Mouse (Mus musculus): ENCODE results near the gene Adamts12. TPM values are rescaled to one million over a fixed set of nuclear protein-coding genes. Genes with fewer than 3 reads are reported as not detected.

Gene Adamts12
- total RNA-seq, 2 experiments from 2014 or later: 2.3 TPM

DNA sequence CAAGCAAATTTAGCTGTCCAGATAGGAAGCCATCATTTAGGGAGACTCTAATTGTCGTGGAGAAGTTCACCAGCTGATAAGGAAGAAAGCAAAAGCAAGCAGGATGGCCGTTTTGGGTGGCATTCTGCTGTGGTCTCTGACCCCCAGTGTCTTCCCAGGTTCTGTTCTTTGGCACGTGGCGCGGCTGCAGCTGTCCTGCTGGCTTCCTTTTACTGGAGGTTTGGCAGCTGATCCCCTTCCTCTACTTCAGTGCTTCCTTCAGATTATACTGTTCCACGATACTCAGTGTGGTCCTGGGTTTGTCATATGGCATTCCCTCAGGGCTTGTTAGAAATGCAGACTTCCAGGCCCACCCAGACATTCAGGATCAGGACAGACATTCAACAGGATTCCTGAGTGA, 63.9 kb downstream of the Adamts12 start:
- intact Hi-C loops (cut with DNase I): no loop called here
- no peak for DNase-seq (ENCODE audit: low spot score in 2 of 2)

DNA sequence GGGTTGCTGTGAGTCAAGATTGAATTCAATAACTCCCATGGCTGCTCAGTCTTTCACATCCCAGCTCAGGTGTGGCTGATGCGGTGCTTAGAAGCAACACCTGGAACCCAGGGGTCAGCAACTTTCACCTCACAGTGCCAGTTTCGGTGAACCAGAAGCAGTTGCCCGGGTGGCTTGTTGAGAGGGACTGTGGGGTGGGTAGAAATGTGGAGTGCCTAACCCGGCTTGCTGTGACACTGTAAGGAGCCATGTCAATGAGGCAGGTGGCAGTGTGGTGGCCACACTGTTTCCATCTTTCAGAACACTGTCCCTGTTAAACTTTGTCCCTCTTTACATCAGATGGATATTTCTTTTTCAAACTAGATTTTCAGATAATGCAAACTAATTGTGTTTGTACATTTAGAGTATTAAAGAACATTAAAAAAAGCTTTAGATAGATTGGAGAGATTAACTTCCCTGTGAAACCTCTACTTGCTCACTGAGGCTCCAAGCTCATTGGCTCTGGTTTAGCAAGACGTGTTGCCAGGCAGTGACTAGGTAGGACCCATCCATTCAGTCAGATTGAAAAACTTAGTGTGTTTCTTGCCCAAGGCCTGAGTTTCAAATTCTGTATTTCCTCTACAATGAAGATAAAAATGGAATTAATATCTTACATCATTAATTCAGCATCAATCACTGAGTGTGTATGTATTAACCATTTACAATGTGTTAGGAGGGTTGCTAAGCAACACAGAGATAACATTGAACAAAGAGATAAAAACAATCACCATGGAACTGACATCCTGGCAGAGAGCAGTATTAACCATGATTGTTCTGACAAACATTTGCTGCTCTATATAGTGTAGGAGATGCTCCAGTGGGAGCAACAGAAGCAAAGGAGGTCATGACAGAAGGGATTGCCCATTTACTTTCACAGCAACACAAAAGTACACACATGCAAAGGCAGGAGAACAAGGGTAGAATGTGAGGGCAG, 68.3 kb downstream of the Adamts12 start:
- intact Hi-C loops (cut with DNase I): no loop called here
- no peak for DNase-seq (ENCODE audit: low spot score in 2 of 2)

- DNase-seq (ENCODE audit: low spot score in 2 of 2): no peak
- intact Hi-C loops (cut with DNase I): no loop called here
Observed at GRCm38 (mm10) chr15:11145581-11145980, 81.0 kb downstream of the Adamts12 start.

DNA sequence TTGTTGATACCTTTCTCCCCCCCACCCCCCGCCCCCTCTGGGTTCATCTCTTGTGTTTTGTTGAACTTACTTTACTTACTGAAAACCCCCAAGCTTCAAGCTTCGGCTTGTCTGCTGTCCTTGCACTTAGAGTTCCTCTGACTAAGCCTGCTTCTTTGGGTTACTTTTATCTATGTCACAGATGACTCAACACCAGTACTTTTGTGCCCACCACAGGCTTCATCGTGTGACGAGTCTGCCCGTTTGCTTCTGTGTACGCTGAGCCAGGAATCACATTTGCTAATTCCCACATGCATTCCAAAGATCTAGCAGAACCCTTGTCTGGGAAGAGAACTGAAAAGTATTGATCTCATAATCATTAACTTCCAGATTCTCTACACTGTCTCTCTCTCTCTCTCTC, 94.8 kb downstream of the Adamts12 start:
- intact Hi-C loops (cut with DNase I): no loop called here
- DNase-seq (ENCODE audit: low spot score in 2 of 2): peak; percentile 6 to 17

GRCm38 (mm10) chr15:11160759-11161158, 96.2 kb downstream of the Adamts12 start:
- intact Hi-C loops (cut with DNase I): no loop called here
- no peak for DNase-seq (ENCODE audit: low spot score in 2 of 2)

GRCm38 (mm10) chr15:11165883-11166282, 101.3 kb downstream of the Adamts12 start:
- DNase-seq (ENCODE audit: low spot score in 2 of 2): no peak
- intact Hi-C loops (cut with DNase I): no loop called here

- DNase-seq (ENCODE audit: low spot score in 2 of 2): peak in 1 of 2 experiments; percentile 18
- intact Hi-C loops (cut with DNase I): no loop called here
Observed at GRCm38 (mm10) chr15:11173884-11174470, 109.4 kb downstream of the Adamts12 start.

DNA sequence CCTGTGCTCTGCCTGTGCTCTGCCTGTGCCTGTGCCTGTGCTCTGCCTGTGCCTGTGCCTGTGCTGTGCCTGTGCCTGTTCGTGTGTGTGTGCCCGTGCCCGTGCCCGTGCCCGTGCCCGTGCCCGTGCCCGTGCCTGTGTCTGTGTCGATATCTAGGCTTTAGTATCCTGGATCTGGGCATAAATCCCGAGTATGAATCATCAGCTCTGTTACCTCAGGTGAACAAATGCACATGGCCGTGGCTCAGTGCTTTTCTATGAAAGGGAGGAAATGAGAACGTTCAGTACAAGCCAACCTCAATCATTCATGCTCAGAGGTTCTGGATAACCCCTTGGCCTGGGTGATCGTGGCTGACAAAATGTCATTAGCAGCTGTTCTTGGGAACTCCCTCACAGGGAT, 110.3 kb downstream of the Adamts12 start:
- intact Hi-C loops (cut with DNase I): no loop called here
- DNase-seq (ENCODE audit: low spot score in 2 of 2): no peak

DNA sequence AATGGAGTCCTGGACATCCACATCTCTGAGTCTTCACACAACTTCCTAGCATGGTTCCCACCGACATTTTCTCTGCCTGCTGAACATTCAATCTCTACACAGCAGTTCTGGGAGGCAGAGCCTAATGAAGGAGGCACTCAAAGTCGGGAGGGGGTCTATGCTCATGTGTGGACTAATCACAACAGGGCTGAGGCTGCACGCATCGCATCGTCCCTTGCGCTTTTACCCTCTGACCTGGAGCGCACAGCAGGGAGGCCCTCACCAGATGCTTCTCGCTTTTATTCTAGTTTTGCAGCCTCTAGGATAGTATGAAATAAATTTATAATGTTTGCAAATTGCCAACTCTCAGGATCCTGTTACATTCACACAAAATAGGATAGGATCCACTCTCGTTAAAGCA, 112.9 kb downstream of the Adamts12 start:
- no peak for DNase-seq (ENCODE audit: low spot score in 2 of 2)
- intact Hi-C loops (cut with DNase I): no loop called here

DNA sequence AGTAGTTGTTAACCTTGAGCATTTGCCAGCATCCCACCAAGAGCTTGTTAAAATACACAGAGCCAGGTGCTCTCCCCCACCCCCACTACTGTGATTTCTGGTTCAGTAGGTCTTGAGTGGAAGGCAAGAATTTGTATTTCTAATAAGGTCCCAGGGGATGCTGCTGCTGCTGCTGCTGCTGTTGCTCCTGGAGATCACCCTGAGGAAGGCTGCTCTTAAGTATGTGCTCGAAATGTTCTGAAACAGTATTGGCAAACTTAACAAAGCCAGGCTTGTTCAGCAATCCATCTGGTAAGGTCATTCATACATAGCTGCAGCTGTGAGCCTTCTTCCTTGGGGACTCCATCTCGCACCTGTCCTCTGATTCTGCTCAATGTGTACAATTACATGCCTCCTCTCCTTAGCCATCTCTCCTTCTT, 115.2 kb downstream of the Adamts12 start:
- intact Hi-C loops (cut with DNase I): no loop called here

DNA sequence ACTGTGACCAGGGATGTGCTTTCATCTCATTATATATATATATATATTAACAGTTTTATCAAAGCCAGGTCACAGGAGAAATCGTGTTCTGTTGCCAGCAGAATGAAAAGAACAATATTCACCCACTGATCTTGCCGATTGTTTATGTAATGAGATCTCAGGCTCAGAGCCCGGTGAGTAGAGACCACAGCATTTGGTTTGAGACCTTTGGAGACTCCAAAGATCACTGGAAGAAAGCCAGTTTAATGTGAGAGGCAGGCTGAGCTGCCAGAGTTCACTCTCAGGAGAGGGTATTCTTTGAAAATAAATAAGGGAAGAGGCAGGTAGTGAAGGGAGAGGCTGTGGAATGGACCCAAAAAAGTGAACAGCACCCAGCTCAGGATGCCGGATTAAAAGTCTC, 122.1 kb downstream of the Adamts12 start:
- no peak for DNase-seq (ENCODE audit: low spot score in 2 of 2)

More for the DNA sequence above, 115.2 kb downstream of the Adamts12 start:
- DNase-seq (ENCODE audit: low spot score in 2 of 2): peak; percentile 8 to 14

GRCm38 (mm10) chr15:11190447-11190846, 125.9 kb downstream of the Adamts12 start:
- intact Hi-C loops (cut with DNase I): no loop called here

More for the DNA sequence above, 122.1 kb downstream of the Adamts12 start:
- intact Hi-C loops (cut with DNase I): no loop called here

DNA sequence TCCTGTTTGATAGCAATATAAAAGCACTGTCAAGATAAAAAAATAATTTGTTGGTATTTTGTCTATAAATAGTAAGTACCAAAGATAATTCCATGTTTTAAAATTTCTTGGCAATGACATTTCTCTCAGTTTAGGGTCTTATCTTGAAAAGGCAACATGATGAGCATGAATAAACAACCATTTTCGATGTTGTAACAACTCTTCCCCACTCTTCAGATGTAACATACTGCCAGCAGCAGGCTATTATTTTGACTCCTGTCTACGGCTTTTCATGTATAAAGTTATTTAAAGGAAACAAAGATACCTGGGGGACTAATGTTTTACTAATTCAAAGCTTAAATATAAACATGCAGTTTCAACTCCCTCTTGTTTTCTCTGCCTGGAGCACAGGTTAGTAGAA, 128.2 kb downstream of the Adamts12 start:
- intact Hi-C loops (cut with DNase I): no loop called here

More at GRCm38 (mm10) chr15:11190447-11190846, 125.9 kb downstream of the Adamts12 start:
- DNase-seq (ENCODE audit: low spot score in 2 of 2): no peak

DNA sequence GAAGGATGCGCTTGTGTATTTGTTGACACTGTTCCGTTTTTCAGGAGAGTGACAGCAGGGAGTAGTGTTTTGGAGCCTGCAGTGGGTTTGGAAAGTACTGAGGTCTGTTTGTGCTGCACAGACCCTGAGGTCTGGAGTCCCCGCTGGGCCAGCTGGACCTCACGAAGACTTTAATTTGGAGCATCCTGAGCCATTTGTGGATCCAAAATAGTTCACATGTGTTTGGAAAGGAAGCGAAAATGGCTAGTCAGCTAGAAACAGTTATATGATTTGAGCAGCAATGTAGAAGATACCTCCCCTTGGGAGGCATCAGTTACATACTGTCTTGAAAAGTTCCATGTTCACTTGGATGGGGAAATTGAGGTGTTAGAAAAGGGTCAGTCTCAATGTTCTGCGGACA, 132.5 kb downstream of the Adamts12 start:
- intact Hi-C loops (cut with DNase I): no loop called here
- DNase-seq (ENCODE audit: low spot score in 2 of 2): no peak

More for the DNA sequence above, 128.2 kb downstream of the Adamts12 start:
- DNase-seq (ENCODE audit: low spot score in 2 of 2): no peak

GRCm38 (mm10) chr15:11198246-11198795, 133.7 kb downstream of the Adamts12 start:
- intact Hi-C loops (cut with DNase I): no loop called here
- no peak for DNase-seq (ENCODE audit: low spot score in 2 of 2)

- DNase-seq (ENCODE audit: low spot score in 2 of 2): no peak
- intact Hi-C loops (cut with DNase I): no loop called here
Observed at GRCm38 (mm10) chr15:11203084-11203483, 138.5 kb downstream of the Adamts12 start.

DNA sequence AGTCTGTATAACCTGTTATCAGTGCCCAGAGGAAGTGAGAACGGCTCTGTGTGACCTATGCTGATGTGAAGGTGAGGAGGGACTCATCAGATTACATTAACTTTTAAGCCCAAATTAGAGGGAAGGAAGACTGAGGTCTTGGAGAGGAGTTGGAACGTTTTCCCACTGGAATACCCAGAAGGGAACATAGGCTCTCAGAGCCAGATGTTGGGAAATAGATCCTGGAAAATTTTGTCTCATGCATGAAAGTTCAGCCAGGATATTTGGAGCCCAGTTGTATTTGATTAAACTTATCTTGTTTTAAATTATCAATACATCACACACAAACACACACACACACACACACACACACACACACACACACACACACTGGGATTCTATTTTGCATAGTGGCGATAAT, 140.3 kb downstream of the Adamts12 start:
- no peak for DNase-seq (ENCODE audit: low spot score in 2 of 2)
- intact Hi-C loops (cut with DNase I): no loop called here

- intact Hi-C loops (cut with DNase I): no loop called here
- DNase-seq (ENCODE audit: low spot score in 2 of 2): no peak
Observed at GRCm38 (mm10) chr15:11210976-11211375, 146.4 kb downstream of the Adamts12 start.

DNA sequence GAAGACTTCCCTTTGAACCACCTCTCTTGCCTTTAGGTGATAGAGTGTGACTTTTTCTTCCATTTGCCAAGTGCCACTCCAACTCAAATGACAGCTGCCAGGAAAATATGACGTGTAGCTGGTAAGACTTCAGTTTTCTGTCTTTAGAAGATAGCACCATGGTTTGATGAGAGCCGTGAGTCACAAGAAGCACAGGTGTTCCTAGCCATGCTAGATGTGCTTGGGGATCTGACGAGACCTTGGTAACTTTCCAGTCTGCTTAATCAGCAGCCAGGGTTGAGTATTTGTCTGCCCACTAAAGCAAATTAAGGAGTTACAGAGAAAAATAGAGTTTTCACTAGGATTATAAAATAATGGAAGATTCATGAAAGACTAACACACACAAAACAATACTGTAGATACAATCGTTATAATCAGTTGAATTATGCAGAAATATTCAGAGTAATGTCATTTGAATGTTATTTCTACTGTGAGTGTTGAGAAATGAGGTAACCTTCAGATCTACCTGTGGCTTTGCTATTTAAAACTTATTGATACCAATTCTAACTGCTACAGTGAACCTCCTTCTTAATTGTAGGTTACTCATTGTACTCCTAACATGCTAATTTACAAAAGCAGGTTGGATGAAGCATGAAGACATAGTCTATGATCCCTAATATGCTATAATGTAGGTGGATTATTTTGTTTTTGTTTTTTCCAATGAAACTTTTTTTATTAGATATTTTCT, 169.5 kb downstream of the Adamts12 start:
- DNase-seq (ENCODE audit: low spot score in 2 of 2): no peak

GRCm38 (mm10) chr15:11240406-11240805, 175.8 kb downstream of the Adamts12 start:
- intact Hi-C loops (cut with DNase I): no loop called here
- peak in 1 of 2 experiments; percentile 6 for DNase-seq (ENCODE audit: low spot score in 2 of 2)

More for the DNA sequence above, 169.5 kb downstream of the Adamts12 start:
- intact Hi-C loops (cut with DNase I): no loop called here

Data from left cerebral cortex, postnatal 14 days (tissue).